Mouse (Mus musculus): ENCODE measurements around the gene Cnga4. TPM values are rescaled to one million over a fixed set of nuclear protein-coding genes. Genes with fewer than 3 reads are reported as not detected.
"Not testable (repeated sequence)": the region's sequence is repeated elsewhere in the genome, so short reads cannot be mapped to it uniquely, and the experiment has no call there.

Gene Cnga4
- total RNA-seq, 2 experiments from 2014 or later: 0.52 to 0.66 TPM

- DNase-seq (ENCODE audit: extremely low spot score in 1 of 2, low spot score in 1 of 2): peak; percentile 83 to 96
Observed at GRCm38 (mm10) chr7:105411874-105412632, 7.7 kb downstream of the Cnga4 start.

- DNase-seq (ENCODE audit: extremely low spot score in 1 of 2, low spot score in 1 of 2): no peak
Observed at GRCm38 (mm10) chr7:105414385-105414784, 10.0 kb downstream of the Cnga4 start.

GRCm38 (mm10) chr7:105416529-105416928 lies 12.2 kb downstream of the Cnga4 start:
- no peak for DNase-seq (ENCODE audit: extremely low spot score in 1 of 2, low spot score in 1 of 2)

- DNase-seq (ENCODE audit: extremely low spot score in 1 of 2, low spot score in 1 of 2): no peak
Observed at GRCm38 (mm10) chr7:105418106-105418505, 13.7 kb downstream of the Cnga4 start.

GRCm38 (mm10) chr7:105420903-105421302 lies 16.5 kb downstream of the Cnga4 start:
- no peak for DNase-seq (ENCODE audit: extremely low spot score in 1 of 2, low spot score in 1 of 2)

GRCm38 (mm10) chr7:105424368-105424767 lies 20.0 kb downstream of the Cnga4 start:
- DNase-seq (ENCODE audit: extremely low spot score in 1 of 2, low spot score in 1 of 2): no peak

- peak in 1 of 2 experiments; percentile 19 for DNase-seq (ENCODE audit: extremely low spot score in 1 of 2, low spot score in 1 of 2)
Observed at GRCm38 (mm10) chr7:105425424-105426043, 21.2 kb downstream of the Cnga4 start, which contains the start of gene Cckbr. Gene Cckbr (plus strand): TSS chr7:105425731.

GRCm38 (mm10) chr7:105426051-105426450 lies 21.7 kb downstream of the Cnga4 start:
- DNase-seq (ENCODE audit: extremely low spot score in 1 of 2, low spot score in 1 of 2): no peak

- DNase-seq (ENCODE audit: extremely low spot score in 1 of 2, low spot score in 1 of 2): no peak
Observed at GRCm38 (mm10) chr7:105432058-105432457, 27.7 kb downstream of the Cnga4 start.

GRCm38 (mm10) chr7:105433859-105434258 lies 29.5 kb downstream of the Cnga4 start:
- DNase-seq (ENCODE audit: extremely low spot score in 1 of 2, low spot score in 1 of 2): no peak

GRCm38 (mm10) chr7:105434798-105435197 lies 30.4 kb downstream of the Cnga4 start:
- DNase-seq (ENCODE audit: extremely low spot score in 1 of 2, low spot score in 1 of 2): no peak

- no peak for DNase-seq (ENCODE audit: extremely low spot score in 1 of 2, low spot score in 1 of 2)
Observed at GRCm38 (mm10) chr7:105437979-105438772, 33.8 kb downstream of the Cnga4 start.

GRCm38 (mm10) chr7:105441426-105441825 lies 37.1 kb downstream of the Cnga4 start:
- DNase-seq (ENCODE audit: extremely low spot score in 1 of 2, low spot score in 1 of 2): no peak

GRCm38 (mm10) chr7:105445076-105445475 lies 40.7 kb downstream of the Cnga4 start:
- DNase-seq (ENCODE audit: extremely low spot score in 1 of 2, low spot score in 1 of 2): no peak

GRCm38 (mm10) chr7:105453345-105453744 lies 49.0 kb downstream of the Cnga4 start:
- not testable (repeated sequence) for DNase-seq (ENCODE audit: extremely low spot score in 1 of 2, low spot score in 1 of 2)

Other genes starting within 250 kb of the Cnga4 start
- not detected for gene Olfr684, start 240.9 kb upstream of the Cnga4 start, total RNA-seq (2021)
- not detected for gene Olfr685, start 218.6 kb upstream of the Cnga4 start, total RNA-seq (2021)
- not detected for gene Olfr686, start 197.1 kb upstream of the Cnga4 start, total RNA-seq (2021)
- gene Olfr688, start 116.5 kb upstream of the Cnga4 start, total RNA-seq (2021): not detected
- gene Olfr689, start 93.4 kb upstream of the Cnga4 start, total RNA-seq (2021): not detected
- gene Olfr690, start 70.5 kb upstream of the Cnga4 start, total RNA-seq (2021): under 1 TPM; 0.44 to 0.70 TPM
- under 1 TPM; 0.32 to 0.68 TPM for gene Olfr691, start 62.3 kb upstream of the Cnga4 start, total RNA-seq (2021)
- gene Olfr692, start 36.3 kb upstream of the Cnga4 start, total RNA-seq (2021): not detected
- not detected for gene Gm5901, start 29.5 kb upstream of the Cnga4 start, total RNA-seq (2021)
- gene Fam160a2, start 4.5 kb upstream of the Cnga4 start, total RNA-seq (2021): 10 to 100 TPM; 52.9 to 66.4 TPM
- gene Cckbr, start 21.2 kb downstream of the Cnga4 start, total RNA-seq (2021): 1 to 10 TPM; 6.3 to 9.6 TPM
- 10 to 100 TPM; 14.2 to 14.9 TPM for gene Cavin3, start 77.7 kb downstream of the Cnga4 start, total RNA-seq (2021)
- gene Smpd1, start 149.8 kb downstream of the Cnga4 start, total RNA-seq (2021): 10 to 100 TPM; 89.3 to 93.6 TPM
- 100 to 1,000 TPM; 371 to 404 TPM for gene Apbb1, start 177.1 kb downstream of the Cnga4 start, total RNA-seq (2021)
- gene Hpx, start 195.6 kb downstream of the Cnga4 start, total RNA-seq (2021): not detected
- gene Trim3, start 229.0 kb downstream of the Cnga4 start, total RNA-seq (2021): 100 to 1,000 TPM; 124 to 145 TPM
- gene Timm10b, start 235.5 kb downstream of the Cnga4 start, total RNA-seq (2021): 10 to 100 TPM; 71.3 to 86.2 TPM
- 100 to 1,000 TPM in 1 of 2 experiments, 10 to 100 TPM in 1; 94.0 to 102 TPM for gene Arfip2, start 235.8 kb downstream of the Cnga4 start, total RNA-seq (2021)
- 1 to 10 TPM; 8.8 to 9.6 TPM for gene Gm45799, start 236.0 kb downstream of the Cnga4 start, total RNA-seq (2021)
- 1 to 10 TPM; 4.6 to 5.4 TPM for gene Dnhd1, start 246.3 kb downstream of the Cnga4 start, total RNA-seq (2021)